Mouse (Mus musculus): Measurements from ENCODE around the gene Cog7. TPM values are rescaled to one million over a fixed set of nuclear protein-coding genes. Genes with fewer than 3 reads are reported as not detected.

Cog7 gene
- polyA plus RNA-seq (2012; rRNA removed): 25.6 and 29.7 TPM in 2 replicates

DNA sequence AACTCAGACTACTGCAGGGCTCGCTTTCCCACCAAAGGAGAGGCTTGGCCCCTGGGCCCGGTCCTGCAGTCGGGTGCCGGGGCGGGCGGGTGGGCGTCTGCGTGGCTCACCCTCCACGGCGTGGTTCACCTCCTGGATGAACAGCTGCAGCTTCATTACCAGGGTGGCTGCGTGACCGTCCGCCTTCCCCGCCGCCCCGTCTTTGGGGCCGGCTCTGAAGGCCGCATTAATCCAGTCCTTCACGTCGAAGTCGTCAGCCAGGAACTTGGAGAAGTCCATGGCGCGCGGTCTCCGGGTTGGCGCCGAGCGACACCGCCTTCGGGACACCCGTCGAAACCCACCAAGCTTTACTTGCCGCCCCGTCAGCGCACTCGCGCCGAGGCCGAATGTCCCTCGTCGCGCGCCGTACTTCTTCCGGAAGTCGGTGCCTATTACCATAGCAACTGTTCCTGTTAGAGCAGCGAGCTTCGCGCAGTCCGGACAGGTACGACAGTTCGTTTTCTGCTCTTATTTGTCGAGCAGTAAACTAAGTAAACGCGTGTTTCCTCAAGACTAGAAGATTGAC, at the start of gene Cog7:
TSS of gene Cog7 (minus strand) at position 405 of the 565 bp plus-strand sequence.
- TF ChIP-seq CTCF (IDR thresholded peaks at IDR 0.05; ENCODE audit: insufficient read depth, low read length): no peak
- TF ChIP-seq POLR2A (IDR thresholded peaks at IDR 0.05; ENCODE audit: borderline replicate concordance, extremely low read depth, low read depth, low read length): peak; percentile 68; the same call in 1 of the 2 replicates
- WGBS: 1% methylated on average over 55 of the region's 55 CpGs

DNA sequence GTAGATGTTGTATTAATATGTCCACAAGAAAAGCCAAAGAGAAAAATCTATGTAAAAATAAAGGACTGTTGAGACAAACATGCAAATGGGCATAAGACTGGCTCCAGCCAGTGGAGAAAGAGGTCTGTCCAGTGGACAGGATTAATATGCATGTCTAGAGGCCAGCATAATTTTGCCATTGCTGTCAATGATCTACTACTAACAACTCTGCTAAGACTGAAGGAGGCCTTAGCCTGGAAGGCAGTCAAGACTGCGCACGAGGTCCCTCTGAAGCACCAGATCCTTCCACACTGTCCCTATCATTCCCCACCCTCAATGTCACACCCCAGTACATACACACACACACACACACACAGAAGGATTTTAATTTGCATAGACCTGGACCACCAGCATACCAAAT, 40.6 kb upstream of the Cog7 start:
- DNase-seq: no peak
- H3K4me3 ChIP-seq (replicated peaks; ENCODE audit: extremely low read depth, low read depth, low read length): no peak overlapping the region
- WGBS: 88% methylated on average over 2 of the region's 2 CpGs
- no peak for TF ChIP-seq CTCF (IDR thresholded peaks at IDR 0.05; ENCODE audit: insufficient read depth, low read length)
- no peak for TF ChIP-seq POLR2A (IDR thresholded peaks at IDR 0.05; ENCODE audit: borderline replicate concordance, extremely low read depth, low read depth, low read length)
- H3K4me1 ChIP-seq (ENCODE audit: control insufficient read depth, insufficient read depth, low read length): no peaks in the 10 kb centered on the region

More for the DNA sequence above, at the start of gene Cog7:
- no peaks in the 10 kb centered on the region for H3K4me1 ChIP-seq (ENCODE audit: control insufficient read depth, insufficient read depth, low read length)
- DNase-seq: peak; percentile 96
- H3K4me3 ChIP-seq (replicated peaks; ENCODE audit: extremely low read depth, low read depth, low read length): peak within 1 kb of the TSS; percentile 78

DNA sequence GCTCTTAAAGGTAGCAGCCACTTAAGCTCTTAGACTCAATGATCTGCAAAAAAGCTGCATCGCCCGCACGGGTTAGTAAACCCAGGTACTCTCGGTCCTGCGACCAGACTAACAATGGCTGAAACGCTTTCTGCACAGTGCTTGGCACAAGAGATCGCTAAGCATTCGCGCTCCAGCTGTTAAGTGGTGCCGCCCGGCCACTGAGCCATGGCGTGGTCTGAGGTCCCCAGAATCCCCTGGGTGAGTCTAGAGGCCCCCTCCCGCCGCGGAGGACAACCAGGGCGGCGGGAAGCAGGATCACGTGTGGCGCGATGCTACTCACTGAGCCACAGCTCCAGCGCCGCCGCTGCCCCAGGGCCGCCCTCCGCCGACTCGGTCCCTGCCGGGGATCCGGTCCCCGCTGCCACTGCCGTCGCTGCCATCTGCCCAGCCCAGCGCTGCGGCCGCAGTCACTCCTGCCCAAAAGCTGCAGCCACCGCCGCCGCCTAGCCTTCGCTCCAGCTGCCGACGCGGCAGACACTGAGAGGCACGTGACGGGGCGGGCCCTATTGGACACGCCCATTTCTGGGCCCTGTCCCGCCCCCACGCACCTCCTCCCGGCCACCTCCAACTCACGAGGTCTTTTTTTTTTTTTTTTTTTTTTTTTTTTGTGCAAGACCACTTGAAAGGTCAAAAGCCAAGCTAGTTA, 39.3 kb upstream of the Cog7 start, which contains the start of gene Gga2:
TSS of gene Gga2 (minus strand) at position 556 of the 688 bp plus-strand sequence.
- DNase-seq: peak; percentile 88
- Histone ChIP-seq H3K4me1 (ENCODE audit: control insufficient read depth, insufficient read depth, low read length) (no peaks in the 10 kb centered on the region), H3K4me3 (replicated peaks; ENCODE audit: extremely low read depth, low read depth, low read length) (peak within 1 kb of the TSS; percentile 75)
- WGBS: under 1% methylated on average over 49 of the region's 50 CpGs
- TF ChIP-seq CTCF (IDR thresholded peaks at IDR 0.05; ENCODE audit: insufficient read depth, low read length) (no peak), POLR2A (IDR thresholded peaks at IDR 0.05; ENCODE audit: borderline replicate concordance, extremely low read depth, low read depth, low read length) (peak; percentile 66; the same call in 1 of the 2 replicates)

DNA sequence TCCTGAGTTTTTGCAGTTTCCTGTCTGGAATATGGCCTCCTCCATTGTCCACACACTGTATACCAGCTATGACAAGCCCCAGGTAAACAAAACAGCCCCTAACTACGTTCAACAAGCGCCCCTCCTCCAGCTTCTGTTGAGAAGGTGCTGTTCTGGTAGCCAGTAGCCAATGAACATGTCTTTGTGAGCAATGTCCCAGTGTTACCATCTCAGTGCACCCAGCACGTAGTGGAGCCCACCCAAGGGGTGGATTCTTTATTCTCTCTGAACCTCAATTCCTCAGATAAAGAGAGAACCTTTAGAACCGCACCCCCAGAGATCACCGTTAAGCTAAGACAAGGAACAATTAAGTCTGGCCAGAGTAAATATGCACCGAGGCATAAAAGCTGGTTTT, 38.8 kb upstream of the Cog7 start:
- DNase-seq: no peak
- H3K4me3 ChIP-seq (replicated peaks; ENCODE audit: extremely low read depth, low read depth, low read length): peak overlapping the region; percentile 75
- WGBS: 7% methylated on average over 6 of the region's 6 CpGs
- H3K4me1 ChIP-seq (ENCODE audit: control insufficient read depth, insufficient read depth, low read length): no peaks in the 10 kb centered on the region
- TF ChIP-seq POLR2A (IDR thresholded peaks at IDR 0.05; ENCODE audit: borderline replicate concordance, extremely low read depth, low read depth, low read length): no peak
- no peak for TF ChIP-seq CTCF (IDR thresholded peaks at IDR 0.05; ENCODE audit: insufficient read depth, low read length)

DNA sequence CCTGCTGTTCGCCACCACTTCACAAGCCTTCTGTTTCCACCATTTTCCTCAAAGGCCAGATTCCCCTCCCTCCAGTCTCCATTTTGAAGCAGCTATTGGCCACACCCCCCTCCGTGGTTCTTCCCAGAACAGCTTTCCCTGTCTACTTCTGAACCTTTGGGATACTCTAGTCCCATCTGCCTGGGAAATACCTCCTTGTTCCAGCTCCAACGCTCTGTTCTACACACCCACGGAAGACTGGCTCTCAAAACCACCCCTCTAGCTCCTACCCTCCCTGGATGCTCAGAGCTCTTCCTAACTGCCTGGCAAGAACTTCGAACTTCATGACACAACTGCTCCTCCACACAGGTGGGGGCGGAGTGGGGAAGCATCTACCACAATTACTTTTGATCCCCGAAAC, 37.5 kb upstream of the Cog7 start:
- 89% methylated on average over 7 of the region's 7 CpGs for WGBS
- no peak for TF ChIP-seq CTCF (IDR thresholded peaks at IDR 0.05; ENCODE audit: insufficient read depth, low read length)
- TF ChIP-seq POLR2A (IDR thresholded peaks at IDR 0.05; ENCODE audit: borderline replicate concordance, extremely low read depth, low read depth, low read length): no peak
- Histone ChIP-seq H3K4me3 (replicated peaks; ENCODE audit: extremely low read depth, low read depth, low read length) (no peak overlapping the region), H3K4me1 (ENCODE audit: control insufficient read depth, insufficient read depth, low read length) (no peaks in the 10 kb centered on the region)
- DNase-seq: no peak

DNA sequence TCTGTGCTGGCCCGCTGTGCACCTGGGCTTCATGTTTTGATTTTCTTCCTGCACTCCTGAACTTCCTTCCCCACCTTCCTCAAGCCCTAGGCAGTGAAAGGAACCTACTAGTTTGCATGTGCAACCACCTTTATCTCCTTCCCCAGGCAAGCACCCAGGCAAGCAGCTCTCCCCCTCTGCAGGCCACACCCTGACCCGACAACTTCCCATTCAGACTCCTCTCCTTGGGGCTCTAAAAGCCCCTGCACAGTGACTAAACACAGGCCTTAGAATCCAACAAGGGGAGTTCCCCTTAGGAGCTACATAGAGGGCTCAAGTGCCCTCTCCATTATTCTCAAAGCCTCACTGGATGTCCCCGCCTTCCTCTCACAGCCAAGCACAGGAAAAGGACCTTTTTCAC, 36.7 kb upstream of the Cog7 start:
- no peak for TF ChIP-seq POLR2A (IDR thresholded peaks at IDR 0.05; ENCODE audit: borderline replicate concordance, extremely low read depth, low read depth, low read length)
- TF ChIP-seq CTCF (IDR thresholded peaks at IDR 0.05; ENCODE audit: insufficient read depth, low read length): no peak
- peak; percentile 11 for DNase-seq
- Histone ChIP-seq H3K4me1 (ENCODE audit: control insufficient read depth, insufficient read depth, low read length) (no peaks in the 10 kb centered on the region), H3K4me3 (replicated peaks; ENCODE audit: extremely low read depth, low read depth, low read length) (no peak overlapping the region)
- WGBS: 52% methylated on average over 3 of the region's 3 CpGs

DNA sequence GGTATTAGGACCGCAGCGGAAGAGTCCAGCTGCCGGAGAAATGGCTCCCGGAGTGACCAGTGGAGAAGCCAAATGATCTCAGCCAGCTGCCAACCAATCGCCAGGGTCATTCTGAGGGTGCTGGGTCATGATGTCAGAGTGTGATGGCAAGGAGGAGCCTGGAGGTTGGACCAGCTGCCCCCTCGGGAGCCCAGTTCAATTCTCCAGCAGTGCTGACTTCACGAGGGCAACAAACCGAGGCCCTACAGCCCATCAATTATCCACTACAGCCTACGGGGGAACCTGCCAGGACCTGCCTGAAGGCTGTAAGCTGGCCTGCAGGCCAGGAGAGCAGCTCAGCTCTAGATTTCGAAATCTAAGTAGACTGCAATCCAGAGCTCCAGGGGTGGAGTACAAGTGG, 34.2 kb upstream of the Cog7 start:
- Histone ChIP-seq H3K4me3 (replicated peaks; ENCODE audit: extremely low read depth, low read depth, low read length) (no peak overlapping the region), H3K4me1 (ENCODE audit: control insufficient read depth, insufficient read depth, low read length) (no peaks in the 10 kb centered on the region)
- DNase-seq: no peak
- no peak for TF ChIP-seq CTCF (IDR thresholded peaks at IDR 0.05; ENCODE audit: insufficient read depth, low read length)
- no peak for TF ChIP-seq POLR2A (IDR thresholded peaks at IDR 0.05; ENCODE audit: borderline replicate concordance, extremely low read depth, low read depth, low read length)
- WGBS: 53% methylated on average over 10 of the region's 10 CpGs

DNA sequence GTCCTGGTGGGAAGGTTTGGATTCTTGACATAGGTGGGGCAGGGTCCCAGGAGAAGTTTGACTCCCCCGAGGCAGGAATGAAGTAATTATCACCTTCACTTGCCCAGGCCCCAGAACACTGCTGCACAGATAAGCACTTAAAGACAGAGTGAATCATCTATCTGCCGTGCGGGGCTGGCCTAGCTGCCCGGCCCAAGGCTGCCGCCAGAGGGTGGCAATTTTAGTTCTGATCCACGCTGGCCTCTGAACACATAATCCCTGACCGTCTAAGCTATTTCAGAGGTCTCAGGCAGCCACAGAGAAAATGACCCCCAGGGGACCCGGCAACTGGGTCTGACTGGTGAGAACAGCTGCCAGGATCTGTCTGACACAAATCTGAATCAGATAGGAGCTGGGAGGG, 33.6 kb upstream of the Cog7 start:
- WGBS: 49% methylated on average over 8 of the region's 8 CpGs
- Histone ChIP-seq H3K4me1 (ENCODE audit: control insufficient read depth, insufficient read depth, low read length) (no peaks in the 10 kb centered on the region), H3K4me3 (replicated peaks; ENCODE audit: extremely low read depth, low read depth, low read length) (no peak overlapping the region)
- no peak for TF ChIP-seq CTCF (IDR thresholded peaks at IDR 0.05; ENCODE audit: insufficient read depth, low read length)
- TF ChIP-seq POLR2A (IDR thresholded peaks at IDR 0.05; ENCODE audit: borderline replicate concordance, extremely low read depth, low read depth, low read length): no peak
- DNase-seq: no peak

DNA sequence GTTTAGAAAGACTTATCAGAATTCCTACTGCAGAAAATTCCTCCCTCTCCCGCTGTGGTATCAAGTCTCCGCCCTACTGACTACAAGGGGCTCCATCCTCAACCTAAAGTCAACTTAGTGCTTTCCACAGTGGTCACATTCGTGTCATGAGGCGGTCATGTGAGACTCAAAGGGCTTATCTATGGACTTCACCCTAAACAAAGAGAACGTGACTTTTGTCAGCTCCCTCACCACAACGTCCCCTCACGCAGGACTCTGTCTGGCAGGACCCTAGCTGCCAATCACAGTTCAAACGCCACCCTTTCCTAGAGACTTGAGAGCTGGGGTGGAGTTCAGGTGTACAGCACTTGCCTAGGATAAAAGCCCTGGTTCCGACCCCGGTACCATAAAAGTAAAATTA, 31.4 kb upstream of the Cog7 start:
- DNase-seq: no peak
- H3K4me1 ChIP-seq (ENCODE audit: control insufficient read depth, insufficient read depth, low read length): no peaks in the 10 kb centered on the region
- TF ChIP-seq CTCF (IDR thresholded peaks at IDR 0.05; ENCODE audit: insufficient read depth, low read length) (no peak), POLR2A (IDR thresholded peaks at IDR 0.05; ENCODE audit: borderline replicate concordance, extremely low read depth, low read depth, low read length) (no peak)
- WGBS: 76% methylated on average over 10 of the region's 10 CpGs
- no peak overlapping the region for H3K4me3 ChIP-seq (replicated peaks; ENCODE audit: extremely low read depth, low read depth, low read length)

DNA sequence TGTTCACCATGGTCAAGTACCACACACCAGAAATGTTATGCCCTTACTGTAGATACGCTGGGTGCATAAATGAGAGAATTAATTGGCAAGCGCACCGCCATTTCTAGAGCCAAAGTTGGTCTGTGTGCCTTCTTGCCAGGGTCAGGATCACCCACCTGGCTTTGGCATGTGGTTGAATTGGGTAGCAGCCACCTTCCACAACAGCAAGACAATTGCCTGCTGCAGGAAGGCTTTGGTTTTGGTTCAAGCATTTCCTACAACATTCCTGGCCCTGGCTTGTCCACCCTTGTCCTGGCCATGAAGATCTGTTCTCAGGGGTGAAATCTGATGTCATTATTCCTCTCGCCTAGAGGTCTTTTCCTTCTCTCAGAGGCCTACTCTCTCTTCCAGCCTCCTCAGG, 30.9 kb upstream of the Cog7 start:
- DNase-seq: no peak
- Histone ChIP-seq H3K4me3 (replicated peaks; ENCODE audit: extremely low read depth, low read depth, low read length) (no peak overlapping the region), H3K4me1 (ENCODE audit: control insufficient read depth, insufficient read depth, low read length) (no peaks in the 10 kb centered on the region)
- no peak for TF ChIP-seq POLR2A (IDR thresholded peaks at IDR 0.05; ENCODE audit: borderline replicate concordance, extremely low read depth, low read depth, low read length)
- TF ChIP-seq CTCF (IDR thresholded peaks at IDR 0.05; ENCODE audit: insufficient read depth, low read length): no peak
- 97% methylated on average over 4 of the region's 4 CpGs for WGBS
